Mouse (Mus musculus) liver, embryonic 12.5 days (tissue): Measurements from ENCODE around the gene Cda. TPM values are rescaled to one million over a fixed set of nuclear protein-coding genes. Genes with fewer than 3 reads are reported as not detected.

ENCODE experiments used
- ATAC-seq: fragments of 200-750 bp; cut with Nextera tagmentation; 2 replicates; pipeline ENCODE4 v1.8.0; 2017; ENCODE audit warnings: moderate number of reproducible peaks, mild to moderate bottlenecking, moderate library complexity
- H3K27ac ChIP-seq: fragments of 300-500 bp; sonication (generic); 2 replicates; pipeline ENCODE4 v1.5.1; 2016; ENCODE audit warnings: mild to moderate bottlenecking
- H3K27me3 ChIP-seq: fragments of 300-500 bp; sonication (generic); replicated peaks from 2 replicates; pipeline ENCODE4 v1.6.1; 2016; ENCODE audit warnings: mild to moderate bottlenecking, moderate library complexity
- H3K36me3 ChIP-seq: fragments of 300-500 bp; sonication (generic); 2 replicates; pipeline ENCODE4 v1.6.1; 2016; ENCODE audit warnings: mild to moderate bottlenecking, moderate library complexity
- H3K4me1 ChIP-seq: fragments of 300-500 bp; sonication (generic); 2 replicates; pipeline ENCODE4 v1.6.1; 2016
- H3K4me2 ChIP-seq: fragments of 300-500 bp; sonication (generic); 2 replicates; pipeline ENCODE4 v1.6.1; 2016; ENCODE audit warnings: mild to moderate bottlenecking, moderate library complexity
- H3K4me3 ChIP-seq: fragments of 300-500 bp; sonication (generic); 2 replicates; pipeline ENCODE4 v1.5.1; 2016; ENCODE audit warnings: mild to moderate bottlenecking, moderate library complexity
- H3K9ac ChIP-seq: fragments of 300-500 bp; sonication (generic); 2 replicates; pipeline ENCODE4 v1.6.1; 2016; ENCODE audit warnings: mild to moderate bottlenecking, moderate library complexity
- H3K9me3 ChIP-seq: fragments of 300-500 bp; sonication (generic); replicated peaks from 2 replicates; pipeline ENCODE4 v1.6.1; 2016; ENCODE audit warnings: mild to moderate bottlenecking, moderate library complexity
- WGBS: fragments of 180-500 bp; shearing (Covaris S2); methylation state at CpG from one replicate; pipeline ENCODE4 v1.1.7; 2016; ENCODE audit not compliant: insufficient replicate concordance; 5-methylcytosine and 5-hydroxymethylcytosine counted together
- polyA plus RNA-seq: library from polyadenylated mRNA; unstranded; fragments of >200 nt; fragmentation: Nextera tagmentation; extraction: Ambion mirVana; gene quantifications from 2 replicates; pipeline ENCODE4 v1.2.1, GENCODE M21; 2016

Cda gene
- polyA plus RNA-seq, 1 experiment from 2014 or later: 5.8 TPM

- no peak overlapping the region for H3K9ac ChIP-seq
Measured at GRCm38 (mm10) chr4:138342778-138343177, 25.0 kb downstream of the Cda start.

GRCm38 (mm10) chr4:138342048-138342447 lies 25.7 kb downstream of the Cda start:
- no peaks in the 10 kb centered on the region for H3K9me3 ChIP-seq
- H3K4me1 ChIP-seq: peaks cover 15% of the 10 kb centered on the region
- no peak overlapping the region for H3K4me2 ChIP-seq
- WGBS: 67% methylated on average over 7 of the region's 7 CpGs
- no peak overlapping the region for H3K4me3 ChIP-seq
- H3K9ac ChIP-seq: no peak overlapping the region
- no peaks in the 10 kb centered on the region for H3K36me3 ChIP-seq
- peaks cover 7% of the 10 kb centered on the region; the same call in 1 of the 2 replicates for H3K27me3 ChIP-seq
- H3K27ac ChIP-seq: no peak overlapping the region
- ATAC-seq: no peak

More at GRCm38 (mm10) chr4:138342778-138343177, 25.0 kb downstream of the Cda start:
- peak; percentile 63 for ATAC-seq
- 52% methylated on average over 6 of the region's 6 CpGs for WGBS
- Histone ChIP-seq H3K4me3 (no peak overlapping the region), H3K9me3 (no peaks in the 10 kb centered on the region), H3K4me1 (peaks cover 9% of the 10 kb centered on the region), H3K36me3 (no peaks in the 10 kb centered on the region), H3K27me3 (peaks cover 7% of the 10 kb centered on the region; the same call in 1 of the 2 replicates), H3K27ac (peak overlapping the region; percentile 70), H3K4me2 (no peak overlapping the region)

- Histone ChIP-seq H3K9me3 (no peaks in the 10 kb centered on the region), H3K4me1 (peaks cover 17% of the 10 kb centered on the region), H3K9ac (no peak overlapping the region), H3K4me3 (no peak overlapping the region), H3K36me3 (no peaks in the 10 kb centered on the region), H3K27ac (no peak overlapping the region), H3K27me3 (peaks cover 7% of the 10 kb centered on the region; the same call in 1 of the 2 replicates), H3K4me2 (no peak overlapping the region)
- WGBS: 50% methylated on average over 8 of the region's 8 CpGs
- ATAC-seq: no peak
Measured at GRCm38 (mm10) chr4:138341393-138341792, 26.4 kb downstream of the Cda start.

- H3K4me1 ChIP-seq: peaks cover 17% of the 10 kb centered on the region
- H3K9me3 ChIP-seq: no peaks in the 10 kb centered on the region
- H3K9ac ChIP-seq: no peak overlapping the region
- no peak for ATAC-seq
- no peak overlapping the region for H3K4me3 ChIP-seq
- no peak overlapping the region for H3K4me2 ChIP-seq
- 24% methylated on average over 4 of the region's 4 CpGs for WGBS
- no peak overlapping the region for H3K27ac ChIP-seq
- H3K27me3 ChIP-seq: peaks cover 7% of the 10 kb centered on the region; the same call in 1 of the 2 replicates
- no peaks in the 10 kb centered on the region for H3K36me3 ChIP-seq
Measured at GRCm38 (mm10) chr4:138339963-138340362, 27.8 kb downstream of the Cda start.

GRCm38 (mm10) chr4:138337341-138337740 lies 30.5 kb downstream of the Cda start:
- Histone ChIP-seq H3K36me3 (no peaks in the 10 kb centered on the region), H3K9me3 (no peaks in the 10 kb centered on the region), H3K27me3 (peaks cover 7% of the 10 kb centered on the region; the same call in 1 of the 2 replicates), H3K4me3 (no peak overlapping the region), H3K4me1 (peaks cover 9% of the 10 kb centered on the region; the same call in 1 of the 2 replicates), H3K9ac (no peak overlapping the region), H3K27ac (no peak overlapping the region), H3K4me2 (no peak overlapping the region)
- ATAC-seq: no peak
- 68% methylated on average over 9 of the region's 9 CpGs for WGBS

- Histone ChIP-seq H3K4me2 (no peak overlapping the region), H3K4me1 (peaks cover 9% of the 10 kb centered on the region; the same call in 1 of the 2 replicates), H3K9me3 (no peaks in the 10 kb centered on the region), H3K27me3 (peaks cover 10% of the 10 kb centered on the region), H3K27ac (no peak overlapping the region), H3K4me3 (no peak overlapping the region), H3K36me3 (no peaks in the 10 kb centered on the region), H3K9ac (no peak overlapping the region)
- WGBS: 44% methylated on average over 5 of the region's 5 CpGs
- no peak for ATAC-seq
Measured at GRCm38 (mm10) chr4:138336876-138337275, 30.9 kb downstream of the Cda start.

GRCm38 (mm10) chr4:138335648-138336047 lies 32.1 kb downstream of the Cda start:
- Histone ChIP-seq H3K9ac (no peak overlapping the region), H3K36me3 (no peaks in the 10 kb centered on the region), H3K27ac (no peak overlapping the region), H3K4me1 (peaks cover 9% of the 10 kb centered on the region; the same call in 1 of the 2 replicates), H3K9me3 (no peaks in the 10 kb centered on the region), H3K4me3 (no peak overlapping the region), H3K27me3 (peaks cover 15% of the 10 kb centered on the region), H3K4me2 (no peak overlapping the region)
- no peak for ATAC-seq
- WGBS: 75% methylated on average over 6 of the region's 6 CpGs

- no peak for ATAC-seq
- Histone ChIP-seq H3K4me3 (no peak overlapping the region), H3K27me3 (peaks cover 21% of the 10 kb centered on the region), H3K9ac (no peak overlapping the region), H3K27ac (no peak overlapping the region), H3K4me1 (peaks cover 9% of the 10 kb centered on the region; the same call in 1 of the 2 replicates), H3K9me3 (no peaks in the 10 kb centered on the region), H3K4me2 (no peak overlapping the region), H3K36me3 (no peaks in the 10 kb centered on the region)
- 77% methylated on average over 12 of the region's 12 CpGs for WGBS
Measured at GRCm38 (mm10) chr4:138335036-138335435, 32.8 kb downstream of the Cda start.

GRCm38 (mm10) chr4:138333135-138333534 lies 34.7 kb downstream of the Cda start:
- WGBS: 67% methylated on average over 4 of the region's 4 CpGs
- peaks cover 28% of the 10 kb centered on the region for H3K27me3 ChIP-seq
- no peaks in the 10 kb centered on the region for H3K36me3 ChIP-seq
- H3K9ac ChIP-seq: no peak overlapping the region
- no peak overlapping the region for H3K27ac ChIP-seq
- no peaks in the 10 kb centered on the region for H3K9me3 ChIP-seq
- H3K4me1 ChIP-seq: peaks cover 11% of the 10 kb centered on the region
- no peak for ATAC-seq
- H3K4me2 ChIP-seq: no peak overlapping the region
- no peak overlapping the region for H3K4me3 ChIP-seq

- Histone ChIP-seq H3K36me3 (no peaks in the 10 kb centered on the region), H3K27ac (no peak overlapping the region), H3K9me3 (no peaks in the 10 kb centered on the region), H3K4me2 (no peak overlapping the region), H3K9ac (no peak overlapping the region), H3K4me1 (peaks cover 8% of the 10 kb centered on the region), H3K4me3 (no peak overlapping the region), H3K27me3 (peaks cover 28% of the 10 kb centered on the region)
- ATAC-seq: no peak
- WGBS: 57% methylated on average over 9 of the region's 9 CpGs
Measured at GRCm38 (mm10) chr4:138331647-138332046, 36.1 kb downstream of the Cda start.

GRCm38 (mm10) chr4:138330264-138330671 lies 37.5 kb downstream of the Cda start:
- no peak for ATAC-seq

GRCm38 (mm10) chr4:138327891-138328470 lies 39.8 kb downstream of the Cda start:
- no peaks in the 10 kb centered on the region for H3K36me3 ChIP-seq
- H3K9me3 ChIP-seq: no peaks in the 10 kb centered on the region
- H3K9ac ChIP-seq: peak overlapping the region; percentile 52
- WGBS: 58% methylated on average over 7 of the region's 7 CpGs
- peak overlapping the region; percentile 75 for H3K27ac ChIP-seq
- peaks cover 28% of the 10 kb centered on the region for H3K27me3 ChIP-seq
- peaks cover 32% of the 10 kb centered on the region for H3K4me1 ChIP-seq
- peak overlapping the region; percentile 58 for H3K4me2 ChIP-seq
- peak overlapping the region; percentile 54 for H3K4me3 ChIP-seq
- ATAC-seq: no peak

More at GRCm38 (mm10) chr4:138330264-138330671, 37.5 kb downstream of the Cda start:
- Histone ChIP-seq H3K9me3 (no peaks in the 10 kb centered on the region), H3K9ac (no peak overlapping the region), H3K27ac (no peak overlapping the region), H3K36me3 (no peaks in the 10 kb centered on the region), H3K4me1 (peaks cover 17% of the 10 kb centered on the region), H3K4me2 (no peak overlapping the region), H3K4me3 (no peak overlapping the region), H3K27me3 (peaks cover 28% of the 10 kb centered on the region)
- WGBS: 25% methylated on average over 15 of the region's 15 CpGs
